Mouse (Mus musculus): ENCODE measurements at regions not wholly inside any gene's neighbourhood (a gene's known extent, or its start where the extent isn't known, plus 50 kb on each side); places are given as distances from the start of the nearest gene placed in this dataset.
"Not testable (repeated sequence)": the region's sequence is repeated elsewhere in the genome, so short reads cannot be mapped to it uniquely, and the experiment has no call there.

GRCm38 (mm10) chr14:15868520-15868919 lies 380.6 kb upstream of the Ngly1 start:
- DNase-seq (ENCODE audit: low spot score): no peak

- DNase-seq (ENCODE audit: low spot score): no peak
Measured at GRCm38 (mm10) chr14:15872013-15872412, 377.1 kb upstream of the Ngly1 start.

- no peak for DNase-seq (ENCODE audit: low spot score)
Measured at GRCm38 (mm10) chr14:15880146-15880545, 368.9 kb upstream of the Ngly1 start.

- peak; percentile 48 for DNase-seq (ENCODE audit: low spot score)
Measured at GRCm38 (mm10) chr14:15881284-15881683, 367.8 kb upstream of the Ngly1 start.

GRCm38 (mm10) chr14:15884641-15885340 lies 364.3 kb upstream of the Ngly1 start:
- no peak for DNase-seq (ENCODE audit: low spot score)

- DNase-seq (ENCODE audit: low spot score): no peak
Measured at GRCm38 (mm10) chr14:15897098-15897497, 352.0 kb upstream of the Ngly1 start.

- DNase-seq (ENCODE audit: low spot score): not testable (repeated sequence)
Measured at GRCm38 (mm10) chr14:15906429-15906828, 342.7 kb upstream of the Ngly1 start.

GRCm38 (mm10) chr14:15913206-15913605 lies 335.9 kb upstream of the Ngly1 start:
- DNase-seq (ENCODE audit: low spot score): not testable (repeated sequence)

- DNase-seq (ENCODE audit: low spot score): no peak
Measured at GRCm38 (mm10) chr14:15914176-15914575, 334.9 kb upstream of the Ngly1 start.

- DNase-seq (ENCODE audit: low spot score): not testable (repeated sequence)
Measured at GRCm38 (mm10) chr14:15924676-15925075, 324.4 kb upstream of the Ngly1 start.

- no peak for DNase-seq (ENCODE audit: low spot score)
Measured at GRCm38 (mm10) chr14:15934729-15935128, 314.4 kb upstream of the Ngly1 start.

GRCm38 (mm10) chr14:15970321-15970720 lies 278.8 kb upstream of the Ngly1 start:
- no peak for DNase-seq (ENCODE audit: low spot score)

GRCm38 (mm10) chr14:15970767-15971166 lies 278.3 kb upstream of the Ngly1 start:
- no peak for DNase-seq (ENCODE audit: low spot score)

- no peak for DNase-seq (ENCODE audit: low spot score)
Measured at GRCm38 (mm10) chr14:15971306-15971705, 277.8 kb upstream of the Ngly1 start.

- no peak for DNase-seq (ENCODE audit: low spot score)
Measured at GRCm38 (mm10) chr14:15977366-15977765, 271.7 kb upstream of the Ngly1 start.

GRCm38 (mm10) chr14:15978329-15978728 lies 270.8 kb upstream of the Ngly1 start:
- no peak for DNase-seq (ENCODE audit: low spot score)

- no peak for DNase-seq (ENCODE audit: low spot score)
Measured at GRCm38 (mm10) chr14:16005409-16005808, 243.7 kb upstream of the Ngly1 start.

GRCm38 (mm10) chr14:16006968-16007367 lies 242.1 kb upstream of the Ngly1 start:
- DNase-seq (ENCODE audit: low spot score): no peak

GRCm38 (mm10) chr14:16009778-16010177 lies 239.3 kb upstream of the Ngly1 start:
- no peak for DNase-seq (ENCODE audit: low spot score)

GRCm38 (mm10) chr14:16023853-16024252 lies 225.2 kb upstream of the Ngly1 start:
- no peak for DNase-seq (ENCODE audit: low spot score)

- DNase-seq (ENCODE audit: low spot score): no peak
Measured at GRCm38 (mm10) chr14:16037771-16038170, 211.3 kb upstream of the Ngly1 start.

GRCm38 (mm10) chr14:16038336-16038735 lies 210.7 kb upstream of the Ngly1 start:
- no peak for DNase-seq (ENCODE audit: low spot score)

- no peak for DNase-seq (ENCODE audit: low spot score)
Measured at GRCm38 (mm10) chr14:16044466-16044865, 204.6 kb upstream of the Ngly1 start.

- not testable (repeated sequence) for DNase-seq (ENCODE audit: low spot score)
Measured at GRCm38 (mm10) chr14:16072534-16072933, 176.5 kb upstream of the Ngly1 start.

Measured in testis, postnatal 10 days (tissue).